Mouse (Mus musculus) cerebellum, adult 8-10 months (tissue): Measurements from ENCODE around the gene Sgpl1.
A peak's percentile ranks its signal among the peaks of the same experiment; 100 is the strongest.

ENCODE experiments used
- DNase-seq: peaks from one replicate; pipeline ENCODE4 v3.0.0; 2022

Gene Sgpl1

GRCm38 (mm10) chr10:61147157-61148040, at the start of gene Sgpl1:
Sgpl1 (minus strand) TSS chr10:61147703.
- peak; percentile 78 for DNase-seq

- no peak for DNase-seq
Observed at GRCm38 (mm10) chr10:61195718-61196291, 48.3 kb upstream of the Sgpl1 start.

- no peak for DNase-seq
Observed at GRCm38 (mm10) chr10:61195216-61195615, 47.7 kb upstream of the Sgpl1 start.

- no peak for DNase-seq
Observed at GRCm38 (mm10) chr10:61194611-61195010, 47.1 kb upstream of the Sgpl1 start.

DNA sequence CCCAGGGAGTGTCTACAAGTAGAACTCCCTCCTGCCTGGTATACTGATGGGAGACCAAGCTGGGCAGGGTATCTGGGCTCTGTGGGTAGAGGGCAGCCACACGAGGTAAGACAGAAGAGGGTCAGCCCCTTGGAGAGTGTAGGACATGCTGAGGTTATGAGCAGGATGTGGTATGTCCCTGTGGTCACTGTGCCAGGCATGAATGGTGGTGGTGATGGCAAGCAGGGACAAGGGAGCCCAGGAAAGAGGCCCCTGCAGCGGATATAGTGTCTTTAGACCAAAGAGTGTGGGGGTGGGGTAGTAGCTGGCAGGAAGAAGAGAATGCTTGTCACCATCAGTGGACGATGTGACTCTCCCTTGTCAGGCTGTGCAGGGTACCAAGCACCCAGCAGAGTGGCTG, 40.5 kb upstream of the Sgpl1 start:
- DNase-seq: no peak

- DNase-seq: no peak
Observed at GRCm38 (mm10) chr10:61187001-61187400, 39.5 kb upstream of the Sgpl1 start.

GRCm38 (mm10) chr10:61179927-61180326, 32.4 kb upstream of the Sgpl1 start:
- no peak for DNase-seq

- DNase-seq: no peak
Observed at GRCm38 (mm10) chr10:61178687-61179086, 31.2 kb upstream of the Sgpl1 start.

DNA sequence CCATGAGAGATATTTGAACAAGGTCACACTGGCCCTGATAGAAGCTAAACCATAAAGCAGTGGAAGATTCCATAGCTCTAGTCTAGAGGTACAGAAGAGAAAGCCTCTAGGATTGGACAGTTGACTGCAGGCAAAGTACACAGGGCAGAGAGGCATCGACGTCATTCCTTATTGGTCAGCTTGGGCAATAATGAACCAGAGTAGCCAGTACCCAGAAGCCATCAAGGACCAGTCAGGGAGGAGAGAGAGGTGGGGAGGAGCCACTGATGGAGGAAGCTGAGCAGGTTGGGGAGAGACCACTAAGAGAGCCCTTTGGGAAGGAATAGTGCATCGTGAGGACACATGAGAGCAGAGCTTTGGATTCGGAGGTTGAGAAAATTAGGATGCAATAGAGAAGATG, 30.2 kb upstream of the Sgpl1 start:
- peak; percentile 23 for DNase-seq

GRCm38 (mm10) chr10:61176221-61176790, 28.8 kb upstream of the Sgpl1 start:
- peak; percentile 48 for DNase-seq

DNA sequence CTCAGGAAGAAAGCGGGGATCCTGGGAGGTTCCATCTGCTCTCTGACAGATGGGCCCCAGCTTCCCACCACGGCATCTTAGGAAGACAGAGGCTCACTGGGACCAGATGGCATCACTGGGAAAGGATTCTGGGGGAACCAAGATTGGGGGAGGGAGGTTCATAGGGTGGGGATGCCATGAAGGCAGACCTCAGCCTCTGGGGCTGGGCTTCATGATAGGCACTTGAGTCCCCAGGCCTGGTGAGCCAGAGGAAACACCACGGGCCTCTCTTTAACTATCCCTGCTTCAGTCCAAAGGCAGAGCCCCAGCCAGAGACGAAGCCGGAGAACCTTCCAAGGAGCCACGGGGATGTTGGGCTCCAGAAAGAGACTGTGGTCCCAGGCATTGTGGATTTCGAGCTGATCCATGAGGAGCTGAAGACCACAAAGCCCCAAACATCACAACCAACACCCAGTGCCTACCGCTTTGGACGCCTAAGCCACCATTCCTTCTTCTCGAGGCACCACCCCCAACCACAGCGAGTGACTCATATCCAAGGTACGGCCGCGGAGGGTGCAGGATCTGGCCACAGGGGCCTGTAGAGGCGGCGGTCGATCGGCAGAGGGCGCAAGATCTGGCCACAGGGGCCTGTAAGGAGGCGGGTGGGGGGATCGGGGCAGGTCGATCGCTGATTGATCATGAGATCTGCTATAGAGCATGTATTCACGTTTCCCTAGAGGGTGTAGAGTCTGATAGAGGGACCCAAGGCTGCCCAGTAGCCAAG, 28.1 kb upstream of the Sgpl1 start:
- DNase-seq: peak; percentile 90

DNA sequence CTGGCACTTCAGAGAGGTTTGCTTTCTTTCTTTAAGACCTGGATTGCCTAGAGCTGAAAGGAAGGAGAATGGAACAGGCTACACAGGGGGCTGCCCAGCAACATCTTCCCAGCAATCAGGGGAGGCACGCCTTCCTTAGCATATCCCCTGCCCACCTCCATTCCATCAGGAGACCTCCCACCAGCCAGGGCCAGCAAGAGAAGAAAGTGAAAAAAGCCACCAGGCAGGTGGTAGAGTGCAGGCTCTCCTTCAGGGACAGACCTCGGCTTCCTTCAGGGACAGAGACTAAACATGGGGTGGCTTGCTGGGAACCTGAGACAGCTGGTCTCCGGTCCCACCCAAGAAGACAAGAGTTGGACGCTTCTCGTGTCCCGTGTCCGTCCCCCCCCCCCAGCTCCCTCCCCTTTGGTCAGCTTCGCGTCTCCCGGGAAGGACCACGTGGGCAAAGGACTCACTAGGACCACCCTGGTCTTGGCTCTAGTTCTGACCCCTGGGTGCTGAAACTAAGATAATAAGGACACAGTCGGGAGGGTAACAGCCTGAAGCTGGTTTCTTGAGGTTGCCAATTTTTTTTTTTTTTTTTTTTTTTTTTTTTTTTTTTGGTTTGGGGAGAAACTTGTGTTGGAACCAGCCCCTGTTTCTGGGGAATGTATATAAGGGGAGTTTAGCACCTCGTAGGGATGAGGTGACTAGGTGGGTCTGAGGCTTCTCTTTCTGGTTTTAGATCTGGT, 27.4 kb upstream of the Sgpl1 start:
- DNase-seq: peak; percentile 43

DNA sequence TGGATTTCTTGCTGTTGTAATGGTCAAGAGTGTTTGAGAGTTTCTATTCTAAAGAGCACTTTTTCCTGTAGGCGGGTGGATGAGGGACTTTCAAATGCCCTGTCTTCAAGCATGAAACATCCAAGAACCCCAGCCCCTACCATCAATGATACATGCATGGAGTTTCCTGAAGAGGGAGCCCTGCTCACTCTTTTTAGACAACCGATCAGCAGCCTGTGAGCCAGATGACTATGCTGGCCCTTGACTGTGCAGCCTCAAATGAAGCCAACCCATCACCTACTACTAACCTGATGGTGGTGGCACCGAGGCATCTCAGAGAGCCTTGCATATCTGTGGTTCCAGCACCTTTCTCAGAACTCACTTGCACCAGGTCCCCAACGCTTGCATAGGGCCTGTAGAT, 25.0 kb upstream of the Sgpl1 start:
- DNase-seq: no peak

DNA sequence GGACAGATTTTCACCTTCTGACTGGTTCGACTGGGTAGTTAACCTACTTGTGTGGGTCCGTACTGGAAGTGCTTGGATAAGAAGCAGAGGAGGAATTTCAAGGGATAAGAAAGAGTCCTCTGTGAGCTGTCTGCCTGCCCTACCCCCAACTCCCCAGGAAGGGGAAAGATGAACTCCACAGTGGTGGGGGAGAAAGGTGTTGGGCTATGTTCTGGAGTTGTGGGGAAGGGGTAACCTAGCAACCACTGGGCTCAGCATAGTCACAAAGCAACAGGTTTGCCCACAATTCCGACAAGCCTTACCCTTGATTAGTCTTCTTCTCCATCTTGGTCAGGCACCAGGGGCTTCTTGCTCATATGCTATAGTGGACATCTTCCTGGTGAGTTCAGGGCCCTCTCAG, 24.2 kb upstream of the Sgpl1 start, which contains the start of gene Tbata:
Gene Tbata, plus strand, starts transcription at position 301 of the 400 bp plus-strand sequence.
- no peak for DNase-seq

DNA sequence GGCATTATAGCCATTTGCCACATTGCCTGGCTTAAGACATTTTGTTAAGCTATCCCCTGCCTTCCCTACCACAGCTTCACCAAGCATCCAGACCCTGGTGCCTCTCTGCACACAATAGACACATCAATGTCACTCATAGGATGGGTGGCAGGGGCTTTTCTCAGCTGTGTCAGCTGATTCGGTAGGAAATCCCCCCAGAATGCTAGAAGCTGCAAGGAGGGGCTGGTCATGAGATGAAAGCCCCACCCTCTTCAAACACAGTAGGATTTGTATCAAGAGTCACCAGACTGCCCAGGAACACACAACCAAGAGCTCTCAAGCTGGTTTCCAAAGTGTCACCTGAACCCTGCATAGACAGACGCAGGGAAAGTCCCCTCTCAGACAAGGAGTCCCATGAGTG, 20.9 kb upstream of the Sgpl1 start:
- DNase-seq: no peak

DNA sequence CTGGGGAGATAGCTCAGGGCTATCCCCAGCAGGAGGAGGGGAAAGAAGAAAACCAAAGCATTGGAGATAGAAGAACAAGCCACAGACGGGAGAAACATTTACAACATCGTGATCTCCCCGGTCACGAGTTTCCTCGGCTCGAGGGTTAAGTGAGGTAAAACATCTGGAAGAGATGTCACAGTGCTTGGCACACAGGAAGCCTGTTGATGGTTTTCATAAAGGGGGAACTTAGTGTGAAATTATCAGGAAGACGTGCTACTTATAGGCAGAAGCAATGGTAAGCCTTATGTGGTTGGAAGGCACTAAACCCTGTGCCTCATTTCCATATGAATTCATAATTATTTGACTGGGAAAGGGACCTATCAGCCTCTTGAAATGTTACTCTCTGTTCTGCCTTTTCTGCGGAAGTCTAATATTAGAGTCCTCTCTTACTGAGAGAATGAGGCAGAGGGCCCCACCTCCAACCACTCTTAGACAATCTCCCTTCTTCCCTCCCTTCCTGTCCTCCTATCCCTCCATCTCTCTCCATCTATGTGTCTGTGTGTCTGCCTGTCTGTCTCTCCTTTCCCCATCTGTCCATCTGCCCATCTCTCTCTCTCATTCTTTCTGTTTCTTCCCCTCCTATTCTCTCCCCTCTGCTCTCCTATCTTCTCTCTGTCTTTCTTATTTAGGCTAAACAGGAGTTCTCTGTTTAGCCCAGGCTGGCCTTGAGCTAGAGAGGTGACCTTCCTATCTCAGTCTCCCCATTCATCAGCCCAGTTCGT, 20.0 kb upstream of the Sgpl1 start:
- DNase-seq: no peak

DNA sequence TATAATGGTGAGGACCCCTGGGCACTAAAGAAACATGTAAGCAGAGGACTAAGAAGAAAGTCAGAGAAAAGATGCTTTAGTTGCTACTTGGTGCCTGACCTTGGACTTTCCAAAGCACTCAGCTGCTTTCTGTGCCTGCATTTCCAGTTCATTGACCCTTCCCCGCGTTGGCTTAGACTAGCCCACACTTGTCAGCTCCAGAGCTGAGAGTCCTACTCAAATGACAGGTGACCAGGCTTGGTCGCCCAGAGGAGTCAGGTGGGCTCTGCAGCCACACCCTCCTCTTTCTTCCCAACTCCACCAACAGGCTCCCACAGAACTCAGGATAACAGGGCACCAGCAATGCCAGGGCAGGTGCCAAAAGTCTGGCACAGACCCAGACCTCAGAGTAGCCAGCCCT, 14.9 kb upstream of the Sgpl1 start:
- no peak for DNase-seq

GRCm38 (mm10) chr10:61160671-61161070, 13.2 kb upstream of the Sgpl1 start:
- DNase-seq: peak; percentile 33

DNA sequence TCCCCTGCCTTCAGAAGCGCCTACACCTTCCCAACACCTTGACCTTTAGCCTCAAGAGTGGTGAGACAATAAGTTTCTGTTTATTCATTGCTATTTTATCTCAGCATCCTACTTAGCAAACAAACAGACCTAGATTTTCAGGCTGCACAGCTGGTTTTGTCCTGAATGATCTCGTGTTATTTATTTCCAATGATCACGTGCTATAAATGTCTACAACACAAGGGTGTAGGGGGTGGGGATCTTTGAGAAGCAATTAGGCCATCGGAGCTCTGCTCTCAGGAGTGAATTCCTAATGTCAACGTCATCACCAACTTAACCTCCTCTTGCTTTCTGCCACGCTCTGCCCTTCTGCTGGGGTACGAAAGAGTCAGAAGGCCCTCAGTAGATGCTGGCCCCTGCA, 12.6 kb upstream of the Sgpl1 start:
- DNase-seq: no peak

GRCm38 (mm10) chr10:61158594-61158993, 11.1 kb upstream of the Sgpl1 start:
- no peak for DNase-seq

DNA sequence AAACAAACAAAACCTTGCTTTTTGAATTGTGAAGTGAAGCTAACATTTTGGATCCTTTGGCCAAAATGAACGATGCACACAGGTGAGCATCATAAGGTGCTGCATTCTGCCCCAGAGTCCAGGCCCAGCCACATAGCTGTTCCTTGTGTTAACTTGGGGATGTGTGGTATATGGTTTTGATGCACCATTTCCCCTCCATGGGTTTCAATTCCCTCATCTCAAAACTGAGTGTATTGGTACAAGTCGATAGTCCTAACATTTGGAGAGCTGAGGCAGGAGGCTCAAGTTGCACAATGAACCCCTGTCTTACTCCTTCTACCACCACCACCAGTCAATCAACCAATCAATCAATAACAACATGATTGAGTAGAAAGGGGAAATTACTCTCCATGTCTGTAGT, 8.9 kb upstream of the Sgpl1 start:
- DNase-seq: no peak

GRCm38 (mm10) chr10:61155611-61156010, 8.1 kb upstream of the Sgpl1 start:
- no peak for DNase-seq
